Mouse (Mus musculus) megakaryocyte, embryonic 14.5 days (primary cell): Measurements from ENCODE around the gene Cobll1.

ENCODE experiments used
- FLI1 ChIP-seq: IDR thresholded peaks from 2 replicates; pipeline ENCODE4 v1.6.1; 2012; ENCODE audit warnings: low read length, inconsistent platforms, mixed read lengths
- GATA1 ChIP-seq: IDR thresholded peaks from 3 replicates; pipeline ENCODE4 v1.6.1; 2012; ENCODE audit warnings: mixed read lengths, low read length, inconsistent platforms, borderline replicate concordance

DNA sequence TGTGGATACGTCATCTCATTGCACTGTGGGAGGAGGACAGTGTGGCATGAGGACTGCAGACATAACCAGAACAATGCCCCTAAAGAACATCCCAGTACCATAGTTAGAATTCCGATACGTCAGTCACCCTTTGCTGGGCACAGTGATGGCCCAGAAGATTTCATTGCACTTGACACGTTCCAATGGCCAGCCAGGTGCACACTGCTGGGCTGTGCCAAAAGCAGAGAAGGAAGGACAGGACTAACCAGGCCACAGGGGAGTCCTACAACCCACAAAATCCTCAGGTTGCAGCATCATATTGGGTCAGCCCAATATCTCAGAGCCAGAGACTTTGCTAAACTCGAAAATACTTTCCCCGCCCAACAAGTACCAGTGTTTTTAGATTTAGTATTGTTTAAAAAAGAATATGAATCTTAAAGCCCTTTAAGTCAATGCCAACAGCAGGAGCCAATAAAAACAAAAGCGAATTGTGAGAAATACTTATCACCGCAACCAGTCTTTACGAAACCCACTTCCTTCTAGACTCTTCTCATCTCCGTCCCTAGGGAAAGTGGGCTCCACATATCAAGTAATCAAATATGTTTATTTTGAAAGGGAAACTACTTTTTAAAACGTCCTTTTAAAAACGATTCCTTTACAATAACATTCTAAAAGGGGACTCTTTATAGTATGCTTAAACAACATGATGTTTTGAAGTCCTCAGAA is 46.0 kb downstream of the Cobll1 start:
- TF ChIP-seq GATA1 (no peak), FLI1 (no peak)
